Mouse (Mus musculus) ES-E14 (cell line): ENCODE data around the gene Arih2. TPM values are rescaled to one million over a fixed set of nuclear protein-coding genes. Genes with fewer than 3 reads are reported as not detected.
"Not testable (repeated sequence)": the region's sequence is repeated elsewhere in the genome, so short reads cannot be mapped to it uniquely, and the experiment has no call there.

Source experiments
- DNase-seq: peaks from one replicate; pipeline ENCODE4 v3.0.0-alpha.2; 2013; ENCODE audit warnings: low read depth, low spot score
- H3K27ac ChIP-seq: 2 replicates; pipeline ENCODE4 v1.5.1; 2012; ENCODE audit warnings: low read depth, mild to moderate bottlenecking, low read length, moderate library complexity, mixed read lengths; ENCODE audit not compliant: poor library complexity, insufficient read depth, severe bottlenecking
- H3K36me3 ChIP-seq: 2 replicates; pipeline ENCODE4 v1.6.1; 2012; ENCODE audit warnings: mild to moderate bottlenecking, low read length, moderate library complexity, mixed read lengths; ENCODE audit not compliant: control insufficient read depth, poor library complexity, insufficient read depth, severe bottlenecking
- H3K4me1 ChIP-seq, 2 experiments: fragments of 150-350 bp in 1 of 2; sonication (generic) in 1 of 2; 2 replicates each; pipeline ENCODE4 v1.6.1; 2012; ENCODE audit warnings: low read length in 2 of 2, mild to moderate bottlenecking in 1 of 2, mixed read lengths in 1 of 2; ENCODE audit not compliant: control insufficient read depth in 2 of 2, insufficient read depth in 2 of 2, poor library complexity in 1 of 2
- H3K4me3 ChIP-seq, 2 experiments: fragments of 150-350 bp in 1 of 2; sonication (generic) in 1 of 2; 2 replicates each; pipeline ENCODE4 v1.5.1; 2012; ENCODE audit warnings: low read length in 2 of 2, low read depth in 1 of 2, mild to moderate bottlenecking in 1 of 2, mixed read lengths in 1 of 2; ENCODE audit not compliant: insufficient read depth in 1 of 2, poor library complexity in 1 of 2, severe bottlenecking in 1 of 2
- H3K9ac ChIP-seq: 2 replicates; pipeline ENCODE4 v1.6.1; 2012; ENCODE audit warnings: low read depth, mild to moderate bottlenecking, low read length, mixed read lengths; ENCODE audit not compliant: poor library complexity, insufficient read depth, severe bottlenecking
- H3K9me3 ChIP-seq: fragments of 150-350 bp; sonication (generic); 2 replicates; pipeline ENCODE4 v1.6.1; 2012; ENCODE audit warnings: low read depth, mild to moderate bottlenecking, low read length; ENCODE audit not compliant: control insufficient read depth, insufficient read depth
- CHD2 ChIP-seq: IDR thresholded peaks from 2 replicates; pipeline ENCODE4 v1.6.1; 2014; ENCODE audit warnings: mild to moderate bottlenecking, low read depth, low read length, inconsistent platforms
- HCFC1 ChIP-seq: IDR thresholded peaks from 2 replicates; pipeline ENCODE4 v1.6.1; 2012; ENCODE audit warnings: low read length, inconsistent platforms, borderline replicate concordance; ENCODE audit not compliant: insufficient read depth
- MAFK ChIP-seq: IDR thresholded peaks from 2 replicates; pipeline ENCODE4 v1.6.1; 2014; ENCODE audit warnings: mild to moderate bottlenecking, low read depth, low read length, inconsistent platforms; ENCODE audit not compliant: insufficient read depth
- ZC3H11A ChIP-seq: IDR thresholded peaks from 2 replicates; pipeline ENCODE4 v1.6.1; 2012; ENCODE audit warnings: low read depth, mild to moderate bottlenecking, inconsistent platforms, low read length, borderline replicate concordance
- ZNF384 ChIP-seq: IDR thresholded peaks from 2 replicates; pipeline ENCODE4 v1.6.1; 2012; ENCODE audit warnings: low read depth, low read length, inconsistent platforms
- in situ Hi-C, 2 experiments: fragments of 600-800 bp; cut with MboI; formaldehyde crosslinking; loops; one replicate each; pipeline ENCODE4 v1.15.1; 2025; ENCODE audit warnings: low sequenced_read_pairs in 2 of 2, inconsistent platforms in 1 of 2; ENCODE audit not compliant: unreplicated experiment in 2 of 2
- total RNA-seq: library from RNA; depleted of rRNA; stranded (reverse); fragments of 300-350 nt; gene quantifications from 2 replicates; pipeline ENCODE4 v1.2.3, GENCODE M21; 2012

The Arih2 gene
- total RNA-seq, 1 experiment: 128 TPM

- peaks cover 54% of the 10 kb centered on the region for H3K36me3 ChIP-seq
- in situ Hi-C loops: no loop called here
Observed at GRCm38 (mm10) chr9:108611488-108611887, 37.7 kb downstream of the Arih2 start.

DNA sequence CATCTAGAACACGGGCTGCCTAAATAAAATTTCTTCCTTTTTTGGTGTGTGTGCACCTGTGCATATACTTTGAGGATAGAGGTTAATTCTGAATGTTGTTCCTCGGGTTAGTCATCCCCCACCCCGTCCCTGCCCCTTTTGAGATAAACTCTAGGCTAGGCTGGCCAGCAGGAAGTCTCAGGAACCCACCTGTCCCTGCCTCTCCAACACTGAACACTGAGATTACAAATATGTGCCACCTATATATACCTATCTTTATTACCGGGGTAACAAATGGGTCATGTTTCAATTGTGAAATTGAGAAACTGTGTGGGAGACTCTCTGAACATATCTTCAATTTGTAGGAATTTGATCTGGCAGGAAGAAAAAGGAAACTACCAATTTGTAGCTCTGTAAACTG, 40.3 kb downstream of the Arih2 start:
- TF ChIP-seq MAFK (no peak), ZC3H11A (no peak), ZNF384 (no peak), CHD2 (no peak), HCFC1 (no peak)
- no peaks in the 10 kb centered on the region for H3K9me3 ChIP-seq
- no peak overlapping the region for H3K9ac ChIP-seq
- in situ Hi-C loops: no loop called here
- no peak overlapping the region for H3K4me3 ChIP-seq
- H3K36me3 ChIP-seq: peaks cover 64% of the 10 kb centered on the region
- no peak for DNase-seq
- H3K27ac ChIP-seq: no peak overlapping the region
- H3K4me1 ChIP-seq: peaks cover 0 to 6% of the 10 kb centered on the region in 2 experiments; a peak in 2 of 4 replicates

More at GRCm38 (mm10) chr9:108611488-108611887, 37.7 kb downstream of the Arih2 start:
- no peak for DNase-seq
- TF ChIP-seq CHD2: no peak
- TF ChIP-seq ZC3H11A: no peak
- no peak for TF ChIP-seq HCFC1
- TF ChIP-seq ZNF384: no peak
- TF ChIP-seq MAFK: no peak
- Histone ChIP-seq H3K9me3 (no peaks in the 10 kb centered on the region), H3K4me1 (no peaks in the 10 kb centered on the region), H3K9ac (no peak overlapping the region), H3K4me3 (no peak overlapping the region), H3K27ac (no peak overlapping the region)

DNA sequence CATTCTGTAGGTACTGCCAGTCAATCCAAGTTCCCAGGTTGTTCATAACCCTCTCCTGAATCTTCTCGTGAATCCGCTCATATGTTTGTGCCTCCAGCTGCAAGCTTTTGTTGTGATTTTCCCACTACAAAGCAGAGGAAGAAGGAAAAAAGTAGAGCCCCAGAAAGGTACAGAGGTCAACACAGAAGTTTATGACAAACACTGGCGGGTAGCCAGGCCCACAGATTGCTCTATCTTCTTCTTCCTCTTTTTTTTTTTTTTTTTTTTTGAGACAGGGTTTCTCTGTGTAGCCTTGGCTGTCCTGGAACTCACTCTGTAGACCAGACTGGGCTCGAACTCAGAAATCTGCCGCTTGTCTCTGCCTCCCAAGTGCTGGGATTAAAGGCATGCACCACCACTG, 41.3 kb downstream of the Arih2 start:
- H3K9ac ChIP-seq, H3K27ac ChIP-seq, DNase-seq, H3K4me1 ChIP-seq, H3K4me3 ChIP-seq, in situ Hi-C loops, H3K9me3 ChIP-seq: not testable (repeated sequence)
- peaks cover 67% of the 10 kb centered on the region for H3K36me3 ChIP-seq

- DNase-seq: no peak
- TF ChIP-seq ZNF384 (no peak), ZC3H11A (no peak)
- in situ Hi-C loops: no loop called here
- H3K4me1 ChIP-seq: peaks cover 2 to 13% of the 10 kb centered on the region in 2 experiments; a peak in 2 of 4 replicates
- no peak overlapping the region for H3K27ac ChIP-seq
- H3K4me3 ChIP-seq: no peak overlapping the region
- H3K9ac ChIP-seq: no peak overlapping the region
- peaks cover 24% of the 10 kb centered on the region for H3K36me3 ChIP-seq
- no peaks in the 10 kb centered on the region for H3K9me3 ChIP-seq
Observed at GRCm38 (mm10) chr9:108601986-108602385, 47.2 kb downstream of the Arih2 start.

DNA sequence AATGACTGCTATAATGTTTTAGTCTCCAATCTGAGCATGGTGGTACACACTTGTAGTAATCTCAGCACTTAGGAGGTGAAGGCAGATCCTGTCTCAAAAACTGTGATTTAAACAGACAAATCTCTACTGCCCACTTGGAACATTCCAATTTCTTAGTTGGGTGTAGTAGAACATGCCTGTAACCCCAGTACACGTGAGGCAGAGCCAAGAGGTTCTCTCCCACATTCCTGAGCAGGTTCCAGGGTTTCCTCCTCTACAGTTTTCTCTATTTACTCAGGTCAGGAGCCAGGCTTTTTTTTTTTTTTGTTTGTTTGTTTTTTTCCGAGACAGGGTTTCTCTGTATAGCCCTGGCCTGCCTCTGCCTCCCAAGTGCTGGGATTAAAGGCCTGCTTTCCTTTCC, 49.2 kb downstream of the Arih2 start:
- Histone ChIP-seq H3K4me3 (no peak overlapping the region), H3K27ac (no peak overlapping the region), H3K9me3 (no peaks in the 10 kb centered on the region), H3K9ac (no peak overlapping the region), H3K36me3 (peaks cover 18% of the 10 kb centered on the region), H3K4me1 (peaks cover 2 to 10% of the 10 kb centered on the region in 2 experiments; a peak in 2 of 4 replicates)
- in situ Hi-C loops: no loop called here
- DNase-seq: no peak
- no peak for TF ChIP-seq ZNF384
- TF ChIP-seq ZC3H11A: no peak
- TF ChIP-seq CHD2: no peak
- no peak for TF ChIP-seq MAFK
- TF ChIP-seq HCFC1: no peak
